Mouse (Mus musculus) bone marrow, adult 2 months (tissue): ENCODE measurements around the gene Ssh2. TPM values are rescaled to one million over a fixed set of nuclear protein-coding genes. Genes with fewer than 3 reads are reported as not detected.
A peak's percentile ranks its signal among the peaks of the same experiment; 100 is the strongest.

Source experiments
- H3K27ac ChIP-seq: fragments of 200-500 bp; 2 replicates; pipeline ENCODE4 v1.5.1; 2012; ENCODE audit warnings: low read depth, mild to moderate bottlenecking, control low read depth, inconsistent platforms, low read length; ENCODE audit not compliant: control insufficient read depth, poor library complexity, insufficient read depth
- H3K4me1 ChIP-seq: fragments of 200-500 bp; 2 replicates; pipeline ENCODE4 v1.6.1; 2011; ENCODE audit warnings: low read length; ENCODE audit not compliant: control insufficient read depth, insufficient read depth
- H3K4me3 ChIP-seq: fragments of 200-500 bp; replicated peaks from 2 replicates; pipeline ENCODE3; 2011; ENCODE audit warnings: mild to moderate bottlenecking, low read depth, low read length, control low read depth; ENCODE audit not compliant: control insufficient read depth
- CTCF ChIP-seq: fragments of 200-500 bp; IDR thresholded peaks from 2 replicates; pipeline ENCODE4 v1.5.1; 2011; ENCODE audit warnings: low read length, control low read depth; ENCODE audit not compliant: control insufficient read depth, insufficient read depth
- POLR2A ChIP-seq: fragments of 200-500 bp; IDR thresholded peaks from 2 replicates; pipeline ENCODE4 v1.6.1; 2011; ENCODE audit warnings: low read depth, mild to moderate bottlenecking, control low read depth, low read length, borderline replicate concordance; ENCODE audit not compliant: control insufficient read depth
- WGBS: fragments of 180-500 bp; shearing (Covaris S2); methylation state at CpG from one replicate; pipeline ENCODE4 v1.1.7; 2018; 5-methylcytosine and 5-hydroxymethylcytosine counted together
- polyA plus RNA-seq: library from polyadenylated mRNA; stranded (reverse); fragments of >200 nt; gene quantifications from 2 replicates; pipeline ENCODE4 v1.2.4, GENCODE M21; 2011; ENCODE audit warnings: low replicate concordance; ENCODE audit not compliant: missing spikeins, insufficient read depth, insufficient read length

The Ssh2 gene
- polyA plus RNA-seq, 1 experiment = 21.8 TPM

- H3K4me1 ChIP-seq = no peaks in the 10 kb centered on the region
- H3K4me3 ChIP-seq = no peak overlapping the region
- H3K27ac ChIP-seq = no peak overlapping the region
- TF ChIP-seq CTCF = no peak
- TF ChIP-seq POLR2A = no peak
- 11% methylated on average over 6 of the region's 6 CpGs for WGBS
Measured at GRCm38 (mm10) chr11:77461856-77462255, 245.8 kb downstream of the Ssh2 start.

- Histone ChIP-seq H3K4me1 (no peaks in the 10 kb centered on the region), H3K27ac (no peak within 1 kb of the TSS; the same call in 1 of the 2 replicates), H3K4me3 (peak within 1 kb of the TSS; percentile 43)
- WGBS = under 1% methylated on average over 73 of the region's 73 CpGs
- TF ChIP-seq POLR2A (no peak; the same call in 1 of the 2 replicates), CTCF (no peak)
Measured at GRCm38 (mm10) chr11:77462283-77463100, 246.4 kb downstream of the Ssh2 start, which contains the start of gene Coro6. Gene Coro6, plus strand, starts transcription at chr11:77462411.

- Histone ChIP-seq H3K27ac (no peak overlapping the region), H3K4me3 (no peak overlapping the region), H3K4me1 (no peaks in the 10 kb centered on the region)
- WGBS = 45% methylated on average over 8 of the region's 8 CpGs
- TF ChIP-seq POLR2A (no peak), CTCF (no peak)
Measured at GRCm38 (mm10) chr11:77463101-77463445, 247.0 kb downstream of the Ssh2 start.

- H3K27ac ChIP-seq = no peak overlapping the region
- no peaks in the 10 kb centered on the region for H3K4me1 ChIP-seq
- TF ChIP-seq POLR2A (no peak), CTCF (no peak)
- WGBS = 79% methylated on average over 10 of the region's 10 CpGs
- H3K4me3 ChIP-seq = no peak overlapping the region
Measured at GRCm38 (mm10) chr11:77463786-77464185, 247.7 kb downstream of the Ssh2 start.

GRCm38 (mm10) chr11:77464684-77465083, 248.6 kb downstream of the Ssh2 start:
- TF ChIP-seq CTCF = no peak
- TF ChIP-seq POLR2A = no peak
- Histone ChIP-seq H3K27ac (no peak overlapping the region), H3K4me3 (no peak overlapping the region), H3K4me1 (no peaks in the 10 kb centered on the region)
- 73% methylated on average over 4 of the region's 4 CpGs for WGBS

- Histone ChIP-seq H3K27ac (no peak overlapping the region), H3K4me3 (no peak overlapping the region), H3K4me1 (no peaks in the 10 kb centered on the region)
- 66% methylated on average over 3 of the region's 3 CpGs for WGBS
- TF ChIP-seq CTCF (no peak), POLR2A (no peak)
Measured at GRCm38 (mm10) chr11:77465111-77465510, 249.0 kb downstream of the Ssh2 start.

GRCm38 (mm10) chr11:77466544-77466943, 250.5 kb downstream of the Ssh2 start:
- WGBS = 61% methylated on average over 9 of the region's 9 CpGs
- TF ChIP-seq CTCF = no peak
- TF ChIP-seq POLR2A = no peak
- H3K4me1 ChIP-seq = no peaks in the 10 kb centered on the region
- no peak overlapping the region for H3K27ac ChIP-seq
- no peak overlapping the region for H3K4me3 ChIP-seq

GRCm38 (mm10) chr11:77467157-77467556, 251.1 kb downstream of the Ssh2 start:
- 4% methylated on average over 25 of the region's 25 CpGs for WGBS
- TF ChIP-seq POLR2A (no peak), CTCF (peak; percentile 64)
- no peak overlapping the region for H3K27ac ChIP-seq
- no peak overlapping the region for H3K4me3 ChIP-seq
- no peaks in the 10 kb centered on the region for H3K4me1 ChIP-seq
